Mouse (Mus musculus): ENCODE measurements at regions not wholly inside any gene's neighbourhood (a gene's known extent, or its start where the extent isn't known, plus 50 kb on each side); places are given as distances from the start of the nearest gene placed in this dataset.

- WGBS, result 74% methylated on average over 7 of the region's 7 CpGs
- H3K4me1 ChIP-seq (ENCODE audit: control insufficient read depth, insufficient read depth, low read length), result no peaks in the 10 kb centered on the region
- H3K4me3 ChIP-seq (replicated peaks; ENCODE audit: extremely low read depth, low read depth, low read length), result no peak overlapping the region
- TF ChIP-seq CTCF (IDR thresholded peaks at IDR 0.05; ENCODE audit: insufficient read depth, low read length) (no peak; the same call in 1 of the 2 replicates), POLR2A (IDR thresholded peaks at IDR 0.05; ENCODE audit: borderline replicate concordance, extremely low read depth, low read depth, low read length) (no peak)
- DNase-seq, result no peak
Measured at GRCm38 (mm10) chr8:24240211-24240983, 485.3 kb downstream of the Adam3 start.

- Histone ChIP-seq H3K4me1 (ENCODE audit: control insufficient read depth, insufficient read depth, low read length) (no peaks in the 10 kb centered on the region), H3K4me3 (replicated peaks; ENCODE audit: extremely low read depth, low read depth, low read length) (no peak overlapping the region)
- TF ChIP-seq POLR2A (IDR thresholded peaks at IDR 0.05; ENCODE audit: borderline replicate concordance, extremely low read depth, low read depth, low read length), result no peak
- DNase-seq, result no peak
- WGBS, result 72% methylated on average over 7 of the region's 7 CpGs
Measured at GRCm38 (mm10) chr8:24234981-24235380, 490.7 kb downstream of the Adam3 start.

DNA sequence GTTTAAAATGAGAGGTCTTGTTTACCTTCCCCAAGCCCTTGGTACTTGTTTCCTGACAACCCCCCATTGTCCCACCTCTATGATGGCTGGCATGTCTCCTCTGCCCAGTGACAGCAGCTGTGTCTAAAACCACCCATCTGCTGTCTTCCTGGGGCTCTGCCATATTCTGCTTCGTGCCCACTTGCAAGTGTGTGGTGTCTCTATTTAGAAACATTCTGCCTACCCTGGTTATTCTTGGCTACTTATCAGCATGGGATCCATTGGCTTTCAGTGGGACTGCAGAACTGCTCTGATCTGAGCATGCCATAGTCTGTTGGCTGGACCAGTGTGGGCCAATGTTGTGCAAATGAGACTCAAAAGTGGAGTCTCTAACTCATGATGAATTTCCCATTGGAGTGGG lies 497.5 kb downstream of the Adam3 start:
- WGBS, result 71% methylated on average over 1 of the region's 1 CpGs
- DNase-seq, result no peak
- H3K4me3 ChIP-seq (replicated peaks; ENCODE audit: extremely low read depth, low read depth, low read length), result no peak overlapping the region
- no peaks in the 10 kb centered on the region for H3K4me1 ChIP-seq (ENCODE audit: control insufficient read depth, insufficient read depth, low read length)
- no peak for TF ChIP-seq CTCF (IDR thresholded peaks at IDR 0.05; ENCODE audit: insufficient read depth, low read length)
- no peak for TF ChIP-seq POLR2A (IDR thresholded peaks at IDR 0.05; ENCODE audit: borderline replicate concordance, extremely low read depth, low read depth, low read length)

DNA sequence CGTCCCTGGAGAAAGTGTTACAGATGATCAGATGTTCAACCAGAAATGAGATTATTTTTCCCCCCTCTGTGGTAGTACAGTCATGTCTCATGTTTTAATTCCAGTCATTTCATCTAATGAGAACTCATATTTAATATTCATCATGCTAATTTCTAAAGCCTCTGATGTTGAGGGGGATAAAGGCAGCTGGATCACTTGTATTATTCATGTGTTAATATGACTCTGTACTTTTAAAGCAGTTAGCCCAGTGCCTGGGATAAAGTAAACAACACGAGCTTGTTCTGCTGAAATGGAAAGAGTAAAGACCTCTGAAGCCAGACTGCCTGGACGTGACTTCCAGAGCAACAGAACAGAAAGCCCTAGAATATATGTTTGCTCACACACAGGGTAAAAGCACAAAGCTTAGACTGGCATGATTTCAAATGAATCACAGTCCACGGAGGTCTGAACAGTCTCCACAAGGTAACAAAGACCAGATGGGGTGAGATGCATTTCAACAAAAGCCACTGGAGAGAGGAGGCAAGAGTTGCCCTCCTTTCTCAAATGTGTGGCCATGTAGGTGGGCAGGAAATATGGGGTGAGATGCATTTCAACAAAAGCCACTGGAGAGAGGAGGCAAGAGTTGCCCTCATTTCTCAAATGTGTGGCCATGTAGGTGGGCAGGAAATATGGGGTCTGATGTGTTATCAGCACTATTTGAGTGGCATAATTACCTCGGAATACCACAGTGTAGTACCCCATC lies 498.1 kb downstream of the Adam3 start:
- no peak for TF ChIP-seq CTCF (IDR thresholded peaks at IDR 0.05; ENCODE audit: insufficient read depth, low read length)
- TF ChIP-seq POLR2A (IDR thresholded peaks at IDR 0.05; ENCODE audit: borderline replicate concordance, extremely low read depth, low read depth, low read length), result no peak
- no peak for DNase-seq
- no peaks in the 10 kb centered on the region for H3K4me1 ChIP-seq (ENCODE audit: control insufficient read depth, insufficient read depth, low read length)
- WGBS, result 52% methylated on average over 5 of the region's 5 CpGs
- no peak overlapping the region for H3K4me3 ChIP-seq (replicated peaks; ENCODE audit: extremely low read depth, low read depth, low read length)

GRCm38 (mm10) chr8:24220222-24220621 lies 505.4 kb downstream of the Adam3 start:
- WGBS, result 46% methylated on average over 8 of the region's 8 CpGs
- no peak for DNase-seq
- H3K4me3 ChIP-seq (replicated peaks; ENCODE audit: extremely low read depth, low read depth, low read length), result no peak overlapping the region
- no peak for TF ChIP-seq CTCF (IDR thresholded peaks at IDR 0.05; ENCODE audit: insufficient read depth, low read length)
- no peaks in the 10 kb centered on the region for H3K4me1 ChIP-seq (ENCODE audit: control insufficient read depth, insufficient read depth, low read length)

GRCm38 (mm10) chr8:24216655-24217054 lies 509.0 kb downstream of the Adam3 start:
- no peak for DNase-seq
- TF ChIP-seq CTCF (IDR thresholded peaks at IDR 0.05; ENCODE audit: insufficient read depth, low read length) (no peak), POLR2A (IDR thresholded peaks at IDR 0.05; ENCODE audit: borderline replicate concordance, extremely low read depth, low read depth, low read length) (no peak)
- 80% methylated on average over 6 of the region's 6 CpGs for whole genome bisulfite sequencing
- H3K4me1 ChIP-seq (ENCODE audit: control insufficient read depth, insufficient read depth, low read length), result no peaks in the 10 kb centered on the region
- H3K4me3 ChIP-seq (replicated peaks; ENCODE audit: extremely low read depth, low read depth, low read length), result no peak overlapping the region

DNA sequence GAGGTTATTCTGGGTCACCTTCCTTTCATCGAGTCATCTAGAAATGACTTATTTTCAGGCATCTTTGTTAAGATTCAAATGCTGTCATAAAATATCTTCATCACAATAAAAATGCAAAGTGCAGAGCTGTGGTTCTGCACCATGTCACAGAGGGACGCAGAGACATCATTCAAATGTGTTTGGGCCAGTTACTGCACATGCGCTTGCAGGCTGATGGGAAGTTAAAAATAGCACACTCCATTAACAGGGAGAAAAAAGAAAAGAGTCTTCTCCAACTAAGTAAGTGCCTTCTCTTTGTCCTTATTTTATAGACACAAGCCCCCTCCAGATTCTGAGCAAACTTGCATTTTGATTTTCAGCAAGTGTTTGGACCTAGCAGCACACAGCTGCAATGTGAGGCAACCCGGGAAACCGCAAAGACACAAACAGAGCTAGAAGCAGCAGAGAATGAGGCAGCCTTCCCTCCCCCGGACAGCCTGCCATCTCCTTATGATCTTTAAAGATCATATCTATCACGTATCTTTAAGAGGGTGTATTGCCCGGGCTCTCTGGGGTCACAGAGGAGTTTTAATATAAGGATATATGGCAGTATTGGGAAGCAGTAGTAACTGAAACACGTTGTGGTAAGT lies 510.0 kb downstream of the Adam3 start:
- no peak for DNase-seq
- Histone ChIP-seq H3K4me3 (replicated peaks; ENCODE audit: extremely low read depth, low read depth, low read length) (no peak overlapping the region), H3K4me1 (ENCODE audit: control insufficient read depth, insufficient read depth, low read length) (no peaks in the 10 kb centered on the region)
- TF ChIP-seq POLR2A (IDR thresholded peaks at IDR 0.05; ENCODE audit: borderline replicate concordance, extremely low read depth, low read depth, low read length), result no peak
- no peak for TF ChIP-seq CTCF (IDR thresholded peaks at IDR 0.05; ENCODE audit: insufficient read depth, low read length)
- 71% methylated on average over 9 of the region's 9 CpGs for WGBS

DNA sequence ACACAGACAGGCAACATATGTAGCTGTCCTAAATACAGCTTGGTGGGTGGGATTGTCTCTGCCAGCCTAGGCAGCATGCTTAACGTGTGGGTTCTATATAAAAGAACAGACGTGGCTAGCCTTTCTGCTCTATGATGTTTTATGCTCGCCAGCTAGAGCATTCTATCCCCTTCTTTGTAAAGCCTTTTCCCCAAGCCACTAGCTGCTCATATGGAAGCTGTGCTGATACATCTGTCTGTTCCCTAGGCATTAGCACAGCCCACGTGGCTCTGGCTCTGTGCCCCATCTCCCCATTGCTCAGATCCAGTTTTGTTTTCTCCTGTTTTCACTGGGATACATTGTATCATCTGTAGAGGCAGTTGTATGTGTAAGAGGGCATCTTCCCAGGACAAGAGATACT lies 511.3 kb downstream of the Adam3 start:
- TF ChIP-seq CTCF (IDR thresholded peaks at IDR 0.05; ENCODE audit: insufficient read depth, low read length), result no peak
- no peak for TF ChIP-seq POLR2A (IDR thresholded peaks at IDR 0.05; ENCODE audit: borderline replicate concordance, extremely low read depth, low read depth, low read length)
- Histone ChIP-seq H3K4me3 (replicated peaks; ENCODE audit: extremely low read depth, low read depth, low read length) (no peak overlapping the region), H3K4me1 (ENCODE audit: control insufficient read depth, insufficient read depth, low read length) (no peaks in the 10 kb centered on the region)
- 77% methylated on average over 4 of the region's 4 CpGs for WGBS
- no peak for DNase-seq

DNA sequence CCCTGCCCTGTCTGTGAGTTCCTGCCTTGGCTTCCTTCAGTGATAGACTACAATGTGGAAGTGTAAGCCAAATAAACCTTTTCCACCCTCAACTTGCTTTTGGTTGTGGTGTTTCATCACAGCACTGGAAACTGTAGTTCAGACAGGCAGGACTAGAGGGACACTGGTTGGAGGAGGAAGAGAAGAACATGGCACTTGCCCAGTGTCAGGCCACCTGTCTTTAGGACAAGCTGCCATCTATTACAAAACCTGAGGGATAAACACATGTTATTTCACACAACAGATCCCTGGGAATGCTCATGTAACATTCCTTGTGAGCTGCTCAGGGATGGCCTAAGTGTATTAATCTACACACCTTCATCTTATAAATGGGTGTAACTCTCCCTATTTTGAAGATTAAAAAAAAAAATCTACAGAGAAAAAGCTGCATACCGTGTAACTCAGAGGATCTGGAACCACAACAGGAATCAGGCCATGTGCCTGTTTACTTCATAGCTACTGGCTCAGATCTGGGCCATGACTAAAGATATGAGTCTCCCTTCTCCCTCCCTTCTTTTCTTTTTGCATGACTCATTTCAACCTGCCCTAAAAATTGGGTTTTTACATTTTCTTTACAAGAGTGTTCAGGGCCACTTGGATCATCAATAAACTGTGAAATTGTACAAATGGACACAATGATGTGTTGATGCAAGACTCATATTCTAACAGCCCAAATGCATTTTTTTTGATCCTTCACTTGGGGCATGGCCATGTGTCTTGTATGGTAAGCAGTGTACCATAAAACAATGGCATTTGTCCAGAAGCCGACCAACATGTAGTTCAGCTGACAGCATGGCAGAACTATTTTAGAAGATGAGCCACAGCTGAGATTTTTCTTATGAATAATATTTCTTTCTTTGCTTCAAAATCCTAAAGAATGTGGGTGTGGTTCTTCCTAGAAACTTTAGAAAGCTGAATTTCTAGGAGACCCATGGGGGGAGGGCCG lies 513.1 kb downstream of the Adam3 start:
- DNase-seq, result no peak
- TF ChIP-seq CTCF (IDR thresholded peaks at IDR 0.05; ENCODE audit: insufficient read depth, low read length) (no peak), POLR2A (IDR thresholded peaks at IDR 0.05; ENCODE audit: borderline replicate concordance, extremely low read depth, low read depth, low read length) (no peak)
- 70% methylated on average over 3 of the region's 3 CpGs for WGBS
- H3K4me3 ChIP-seq (replicated peaks; ENCODE audit: extremely low read depth, low read depth, low read length), result no peak overlapping the region
- H3K4me1 ChIP-seq (ENCODE audit: control insufficient read depth, insufficient read depth, low read length), result no peaks in the 10 kb centered on the region
